Mouse (Mus musculus): ENCODE data around the gene Alkbh6. TPM values are rescaled to one million over a fixed set of nuclear protein-coding genes. Genes with fewer than 3 reads are reported as not detected.
A peak's percentile ranks its signal among the peaks of the same experiment; 100 is the strongest.

Gene Alkbh6
- polyA plus RNA-seq, 1 experiment from 2014 or later: 92.8 TPM

- peak overlapping the region; percentile 13; the same call in 1 of the 2 replicates for H3K9ac ChIP-seq
- 69% methylated on average over 2 of the region's 2 CpGs for WGBS
- H3K9me3 ChIP-seq (replicated peaks): 0 out of 2 replicates have a peak, but pooled peaks cover 4% of the 10 kb centered on the region
Observed at GRCm38 (mm10) chr7:30320946-30321345, 12.4 kb downstream of the Alkbh6 start.

GRCm38 (mm10) chr7:30321539-30322284 lies 13.2 kb downstream of the Alkbh6 start, which contains the start of gene E130208F15Rik:
Gene E130208F15Rik, plus strand, starts transcription at chr7:30321740.
- ATAC-seq (ENCODE audit: insufficient number of reproducible peaks, low FRiP score, low TSS enrichment, low read depth): peak; percentile 61
- no peaks in the 10 kb centered on the region for H3K27me3 ChIP-seq
- under 1% methylated on average over 63 of the region's 63 CpGs for WGBS
- peak within 1 kb of the TSS; percentile 85 for H3K9ac ChIP-seq
- H3K9me3 ChIP-seq (replicated peaks): 0 out of 2 replicates have a peak, but pooled peaks cover 4% of the 10 kb centered on the region
- peaks cover 13% of the 10 kb centered on the region for H3K4me1 ChIP-seq
- peak within 1 kb of the TSS; percentile 89 for H3K4me3 ChIP-seq (replicated peaks)
- H3K4me2 ChIP-seq (replicated peaks): peak within 1 kb of the TSS; percentile 81
- no peaks in the 10 kb centered on the region for H3K36me3 ChIP-seq
- peak within 1 kb of the TSS; percentile 95 for H3K27ac ChIP-seq (replicated peaks)

More at GRCm38 (mm10) chr7:30320946-30321345, 12.4 kb downstream of the Alkbh6 start:
- no peaks in the 10 kb centered on the region for H3K27me3 ChIP-seq
- peak overlapping the region; percentile 89 for H3K4me3 ChIP-seq (replicated peaks)
- peaks cover 13% of the 10 kb centered on the region for H3K4me1 ChIP-seq
- ATAC-seq (ENCODE audit: insufficient number of reproducible peaks, low FRiP score, low TSS enrichment, low read depth): no peak
- peak overlapping the region; percentile 81 for H3K4me2 ChIP-seq (replicated peaks)
- no peak overlapping the region for H3K27ac ChIP-seq (replicated peaks)
- H3K36me3 ChIP-seq: no peaks in the 10 kb centered on the region

GRCm38 (mm10) chr7:30322285-30322667 lies 13.8 kb downstream of the Alkbh6 start:
- H3K36me3 ChIP-seq: no peaks in the 10 kb centered on the region
- H3K9me3 ChIP-seq (replicated peaks): 0 out of 2 replicates have a peak, but pooled peaks cover 4% of the 10 kb centered on the region
- WGBS: under 1% methylated on average over 20 of the region's 20 CpGs
- H3K4me3 ChIP-seq (replicated peaks): peak overlapping the region; percentile 89
- H3K27me3 ChIP-seq: no peaks in the 10 kb centered on the region
- H3K4me2 ChIP-seq (replicated peaks): peak overlapping the region; percentile 81
- H3K9ac ChIP-seq: peak overlapping the region; percentile 85
- H3K4me1 ChIP-seq: peaks cover 13% of the 10 kb centered on the region
- peak overlapping the region; percentile 95 for H3K27ac ChIP-seq (replicated peaks)
- peak; percentile 98 for ATAC-seq (ENCODE audit: insufficient number of reproducible peaks, low FRiP score, low TSS enrichment, low read depth)

GRCm38 (mm10) chr7:30322865-30323264 lies 14.3 kb downstream of the Alkbh6 start:
- H3K27ac ChIP-seq (replicated peaks): peak overlapping the region; percentile 95
- H3K4me2 ChIP-seq (replicated peaks): peak overlapping the region; percentile 81
- peak overlapping the region; percentile 89 for H3K4me3 ChIP-seq (replicated peaks)
- no peaks in the 10 kb centered on the region for H3K27me3 ChIP-seq
- no peak for ATAC-seq (ENCODE audit: insufficient number of reproducible peaks, low FRiP score, low TSS enrichment, low read depth)
- peaks cover 13% of the 10 kb centered on the region for H3K4me1 ChIP-seq
- 25% methylated on average over 6 of the region's 6 CpGs for WGBS
- 0 out of 2 replicates have a peak, but pooled peaks cover 4% of the 10 kb centered on the region for H3K9me3 ChIP-seq (replicated peaks)
- no peaks in the 10 kb centered on the region for H3K36me3 ChIP-seq
- H3K9ac ChIP-seq: no peak overlapping the region

- Histone ChIP-seq H3K27ac (replicated peaks) (peak within 1 kb of the TSS; percentile 95), H3K4me2 (replicated peaks) (peak within 1 kb of the TSS; percentile 81), H3K4me1 (peaks cover 13% of the 10 kb centered on the region), H3K4me3 (replicated peaks) (peak within 1 kb of the TSS; percentile 89), H3K9ac (no peak within 1 kb of the TSS), H3K27me3 (no peaks in the 10 kb centered on the region), H3K9me3 (replicated peaks) (0 out of 2 replicates have a peak, but pooled peaks cover 4% of the 10 kb centered on the region), H3K36me3 (no peaks in the 10 kb centered on the region)
- 66% methylated on average over 3 of the region's 3 CpGs for WGBS
- no peak for ATAC-seq (ENCODE audit: insufficient number of reproducible peaks, low FRiP score, low TSS enrichment, low read depth)
Observed at GRCm38 (mm10) chr7:30323795-30324194, 15.3 kb downstream of the Alkbh6 start, which contains the start of gene Sdhaf1. Gene Sdhaf1, minus strand, starts transcription at chr7:30323895.

GRCm38 (mm10) chr7:30324300-30324944 lies 15.9 kb downstream of the Alkbh6 start:
- Histone ChIP-seq H3K27me3 (no peaks in the 10 kb centered on the region), H3K27ac (replicated peaks) (no peak overlapping the region), H3K9me3 (replicated peaks) (0 out of 2 replicates have a peak, but pooled peaks cover 4% of the 10 kb centered on the region), H3K36me3 (no peaks in the 10 kb centered on the region), H3K9ac (no peak overlapping the region), H3K4me3 (replicated peaks) (no peak overlapping the region), H3K4me2 (replicated peaks) (no peak overlapping the region), H3K4me1 (peaks cover 13% of the 10 kb centered on the region)
- ATAC-seq (ENCODE audit: insufficient number of reproducible peaks, low FRiP score, low TSS enrichment, low read depth): no peak
- WGBS: 79% methylated on average over 5 of the region's 5 CpGs

GRCm38 (mm10) chr7:30325364-30325763 lies 16.8 kb downstream of the Alkbh6 start:
- H3K4me1 ChIP-seq: peaks cover 13% of the 10 kb centered on the region
- 49% methylated on average over 2 of the region's 2 CpGs for WGBS

GRCm38 (mm10) chr7:30326427-30326826 lies 17.9 kb downstream of the Alkbh6 start:
- 0 out of 2 replicates have a peak, but pooled peaks cover 4% of the 10 kb centered on the region for H3K9me3 ChIP-seq (replicated peaks)
- peaks cover 6% of the 10 kb centered on the region for H3K4me1 ChIP-seq
- no peaks in the 10 kb centered on the region; the same call in 1 of the 2 replicates for H3K27me3 ChIP-seq
- no peak overlapping the region for H3K9ac ChIP-seq
- no peak overlapping the region for H3K4me2 ChIP-seq (replicated peaks)
- no peak overlapping the region for H3K27ac ChIP-seq (replicated peaks)
- no peaks in the 10 kb centered on the region for H3K36me3 ChIP-seq
- no peak for ATAC-seq (ENCODE audit: insufficient number of reproducible peaks, low FRiP score, low TSS enrichment, low read depth)
- H3K4me3 ChIP-seq (replicated peaks): no peak overlapping the region

More at GRCm38 (mm10) chr7:30325364-30325763, 16.8 kb downstream of the Alkbh6 start:
- Histone ChIP-seq H3K36me3 (no peaks in the 10 kb centered on the region), H3K4me3 (replicated peaks) (no peak overlapping the region), H3K4me2 (replicated peaks) (no peak overlapping the region), H3K27me3 (no peaks in the 10 kb centered on the region), H3K9me3 (replicated peaks) (0 out of 2 replicates have a peak, but pooled peaks cover 4% of the 10 kb centered on the region), H3K27ac (replicated peaks) (no peak overlapping the region), H3K9ac (no peak overlapping the region)
- no peak for ATAC-seq (ENCODE audit: insufficient number of reproducible peaks, low FRiP score, low TSS enrichment, low read depth)

- Histone ChIP-seq H3K9me3 (replicated peaks) (0 out of 2 replicates have a peak, but pooled peaks cover 4% of the 10 kb centered on the region), H3K27me3 (peaks cover 4% of the 10 kb centered on the region; the same call in 1 of the 2 replicates), H3K4me2 (replicated peaks) (no peak overlapping the region), H3K36me3 (no peaks in the 10 kb centered on the region), H3K4me3 (replicated peaks) (no peak overlapping the region), H3K27ac (replicated peaks) (no peak overlapping the region), H3K9ac (no peak overlapping the region), H3K4me1 (peaks cover 11% of the 10 kb centered on the region; the same call in 1 of the 2 replicates)
- 57% methylated on average over 15 of the region's 15 CpGs for WGBS
- ATAC-seq (ENCODE audit: insufficient number of reproducible peaks, low FRiP score, low TSS enrichment, low read depth): no peak
Observed at GRCm38 (mm10) chr7:30327140-30327539, 18.6 kb downstream of the Alkbh6 start.

GRCm38 (mm10) chr7:30328379-30328778 lies 19.9 kb downstream of the Alkbh6 start:
- H3K27me3 ChIP-seq: peaks cover 4% of the 10 kb centered on the region; the same call in 1 of the 2 replicates
- H3K36me3 ChIP-seq: no peaks in the 10 kb centered on the region
- H3K4me1 ChIP-seq: peaks cover 16% of the 10 kb centered on the region
- no peak overlapping the region for H3K27ac ChIP-seq (replicated peaks)
- H3K9ac ChIP-seq: no peak overlapping the region
- WGBS: 52% methylated on average over 10 of the region's 10 CpGs
- ATAC-seq (ENCODE audit: insufficient number of reproducible peaks, low FRiP score, low TSS enrichment, low read depth): no peak
- no peak overlapping the region for H3K4me2 ChIP-seq (replicated peaks)
- 0 out of 2 replicates have a peak, but pooled peaks cover 4% of the 10 kb centered on the region for H3K9me3 ChIP-seq (replicated peaks)
- no peak overlapping the region for H3K4me3 ChIP-seq (replicated peaks)

GRCm38 (mm10) chr7:30331887-30332286 lies 23.4 kb downstream of the Alkbh6 start:
- Histone ChIP-seq H3K9me3 (replicated peaks) (no peaks in the 10 kb centered on the region), H3K4me1 (peaks cover 28% of the 10 kb centered on the region), H3K9ac (no peak overlapping the region), H3K27ac (replicated peaks) (no peak overlapping the region), H3K36me3 (no peaks in the 10 kb centered on the region), H3K27me3 (peaks cover 16% of the 10 kb centered on the region), H3K4me2 (replicated peaks) (peak overlapping the region; percentile 19; the same call in 1 of the 2 replicates), H3K4me3 (replicated peaks) (0 out of 2 replicates have a peak overlapping the region, but pooled peaks have one; percentile 0)
- 5% methylated on average over 13 of the region's 13 CpGs for WGBS
- ATAC-seq (ENCODE audit: insufficient number of reproducible peaks, low FRiP score, low TSS enrichment, low read depth): peak; percentile 75

All from embryonic facial prominence, embryonic 15.5 days (tissue).